Mouse (Mus musculus) intestine, embryonic 16.5 days (tissue): ENCODE measurements around the gene Esyt3. TPM values are rescaled to one million over a fixed set of nuclear protein-coding genes. Genes with fewer than 3 reads are reported as not detected.

ENCODE experiments used
- ATAC-seq: fragments of 200-750 bp; cut with Nextera tagmentation; 2 replicates; pipeline ENCODE4 v1.8.0; 2017; ENCODE audit warnings: moderate TSS enrichment, moderate library complexity
- H3K27ac ChIP-seq: fragments of 300-500 bp; sonication (generic); 2 replicates; pipeline ENCODE4 v1.5.1; 2014; ENCODE audit warnings: mild to moderate bottlenecking, low read length
- H3K27me3 ChIP-seq: fragments of 300-500 bp; sonication (generic); replicated peaks from 2 replicates; pipeline ENCODE4 v1.6.1; 2014; ENCODE audit warnings: low read length, control low read depth, mixed read lengths; ENCODE audit not compliant: control insufficient read depth, insufficient read depth
- H3K36me3 ChIP-seq: fragments of 300-500 bp; sonication (generic); 2 replicates; pipeline ENCODE4 v1.6.1; 2014; ENCODE audit warnings: low read length, control low read depth; ENCODE audit not compliant: control insufficient read depth, insufficient read depth
- H3K4me1 ChIP-seq: fragments of 300-500 bp; sonication (generic); 2 replicates; pipeline ENCODE4 v1.6.1; 2014; ENCODE audit warnings: low read length, control low read depth, mixed read lengths; ENCODE audit not compliant: control insufficient read depth, insufficient read depth
- H3K4me2 ChIP-seq: fragments of 300-500 bp; sonication (generic); 2 replicates; pipeline ENCODE4 v1.6.1; 2014; ENCODE audit warnings: low read depth, low read length, control low read depth
- H3K4me3 ChIP-seq: fragments of 300-500 bp; sonication (generic); 2 replicates; pipeline ENCODE4 v1.5.1; 2014; ENCODE audit warnings: mild to moderate bottlenecking, low read length
- H3K9ac ChIP-seq: fragments of 300-500 bp; sonication (generic); 2 replicates; pipeline ENCODE4 v1.6.1; 2014; ENCODE audit warnings: low read depth, low read length
- H3K9me3 ChIP-seq: fragments of 300-500 bp; sonication (generic); 2 replicates; pipeline ENCODE4 v1.6.1; 2016; ENCODE audit warnings: low read length, control low read depth; ENCODE audit not compliant: control insufficient read depth
- whole genome bisulfite sequencing: fragments of 180-500 bp; shearing (Covaris S2); extraction: QIAGEN DNeasy Blood & Tissue Kit; methylation state at CpG from one replicate; pipeline ENCODE4 v1.1.7; 2014; 5-methylcytosine and 5-hydroxymethylcytosine counted together
- polyA plus RNA-seq: library from polyadenylated mRNA; unstranded; fragments of >200 nt; fragmentation: Nextera tagmentation; extraction: Ambion mirVana; gene quantifications from 2 replicates; pipeline ENCODE4 v1.2.1, GENCODE M21; 2015

The Esyt3 gene
- polyA plus RNA-seq, 1 experiment from 2014 or later = 0.40 TPM

DNA sequence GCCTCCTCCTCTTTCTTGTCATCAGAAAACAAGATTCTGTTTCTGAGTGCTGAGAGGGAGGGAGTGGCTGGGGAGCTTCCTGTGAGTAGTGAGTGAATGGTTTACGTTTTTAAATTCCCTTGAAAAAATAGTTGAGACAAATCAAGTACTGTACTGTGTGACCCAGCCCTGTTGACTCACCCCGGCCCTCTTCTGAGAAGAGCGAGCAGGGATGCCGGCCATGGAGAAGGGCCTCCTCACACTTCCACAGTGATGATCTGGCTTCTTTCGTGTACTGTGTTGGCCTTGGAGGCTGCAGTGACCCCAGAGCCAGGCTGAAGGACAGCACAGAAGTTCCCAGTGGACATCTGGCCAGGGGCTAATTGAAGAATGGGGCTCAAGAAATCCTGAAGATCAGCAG is 54.1 kb downstream of the Esyt3 start:
- Histone ChIP-seq H3K4me3 (no peak overlapping the region), H3K27me3 (no peaks in the 10 kb centered on the region), H3K4me1 (no peaks in the 10 kb centered on the region), H3K9ac (no peak overlapping the region), H3K36me3 (no peaks in the 10 kb centered on the region; the same call in 1 of the 2 replicates), H3K4me2 (no peak overlapping the region), H3K27ac (no peak overlapping the region), H3K9me3 (no peaks in the 10 kb centered on the region)
- ATAC-seq = no peak
- 86% methylated on average over 5 of the region's 5 CpGs for WGBS

Other genes with a start within 250 kb of the Esyt3 start
- 0.72 and 0.73 TPM in 2 replicates for gene Pik3cb, start 217.9 kb downstream of the Esyt3 start, polyA plus RNA-seq
- not detected in 2 replicates for gene Faiml, start 121.3 kb downstream of the Esyt3 start, polyA plus RNA-seq
- 20.2 and 20.6 TPM in 2 replicates for gene Cep70, start 115.2 kb downstream of the Esyt3 start, polyA plus RNA-seq
- gene Mras, start 78.8 kb upstream of the Esyt3 start, polyA plus RNA-seq = 6.8 and 6.9 TPM in 2 replicates
- 0.73 and 0.76 TPM in 2 replicates for gene Nme9, start 92.9 kb upstream of the Esyt3 start, polyA plus RNA-seq
- gene Armc8, start 210.3 kb upstream of the Esyt3 start, polyA plus RNA-seq = 25.5 and 28.1 TPM in 2 replicates
- 23.4 and 27.8 TPM in 2 replicates for gene Dbr1, start 217.2 kb upstream of the Esyt3 start, polyA plus RNA-seq